Mouse (Mus musculus) gastrocnemius, adult 8-10 months (tissue): ENCODE results near the gene Nop10. TPM values are rescaled to one million over a fixed set of nuclear protein-coding genes. Genes with fewer than 3 reads are reported as not detected.
A peak's percentile ranks its signal among the peaks of the same experiment; 100 is the strongest.
"Not testable (repeated sequence)": the region's sequence is repeated elsewhere in the genome, so short reads cannot be mapped to it uniquely, and the experiment has no call there.

Source experiments
- DNase-seq, 2 experiments: peaks; one replicate each; pipeline ENCODE4 v3.0.0; 2022; ENCODE audit warnings: low spot score in 2 of 2
- total RNA-seq, 4 experiments: library from RNA; stranded (reverse); gene quantifications; 2 replicates each; pipeline ENCODE4 v1.2.4; 2022

The Nop10 gene
- total RNA-seq, 4 experiments from 2014 or later = 50.0 to 61.0 (median 55.2) TPM

DNA sequence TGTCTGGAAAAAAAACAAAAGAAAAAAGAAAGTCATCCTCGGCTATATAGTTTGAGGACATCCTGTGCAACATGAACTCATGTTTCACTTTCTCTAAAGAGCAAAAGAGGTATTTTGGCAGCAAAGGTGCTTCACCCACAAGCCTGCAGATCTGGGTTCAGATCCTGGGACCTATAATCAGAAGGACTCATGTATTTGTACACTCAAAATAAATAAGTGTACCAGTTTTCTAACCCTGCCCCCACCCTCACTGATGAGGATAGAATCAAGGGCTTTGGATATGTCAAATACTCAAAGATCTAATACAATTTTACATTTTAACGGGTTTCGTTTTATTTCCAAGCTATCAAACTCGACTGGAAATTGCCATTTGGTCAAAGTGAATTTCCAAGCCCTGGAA, 2.6 kb downstream of the Nop10 start:
- DNase-seq = no peak

DNA sequence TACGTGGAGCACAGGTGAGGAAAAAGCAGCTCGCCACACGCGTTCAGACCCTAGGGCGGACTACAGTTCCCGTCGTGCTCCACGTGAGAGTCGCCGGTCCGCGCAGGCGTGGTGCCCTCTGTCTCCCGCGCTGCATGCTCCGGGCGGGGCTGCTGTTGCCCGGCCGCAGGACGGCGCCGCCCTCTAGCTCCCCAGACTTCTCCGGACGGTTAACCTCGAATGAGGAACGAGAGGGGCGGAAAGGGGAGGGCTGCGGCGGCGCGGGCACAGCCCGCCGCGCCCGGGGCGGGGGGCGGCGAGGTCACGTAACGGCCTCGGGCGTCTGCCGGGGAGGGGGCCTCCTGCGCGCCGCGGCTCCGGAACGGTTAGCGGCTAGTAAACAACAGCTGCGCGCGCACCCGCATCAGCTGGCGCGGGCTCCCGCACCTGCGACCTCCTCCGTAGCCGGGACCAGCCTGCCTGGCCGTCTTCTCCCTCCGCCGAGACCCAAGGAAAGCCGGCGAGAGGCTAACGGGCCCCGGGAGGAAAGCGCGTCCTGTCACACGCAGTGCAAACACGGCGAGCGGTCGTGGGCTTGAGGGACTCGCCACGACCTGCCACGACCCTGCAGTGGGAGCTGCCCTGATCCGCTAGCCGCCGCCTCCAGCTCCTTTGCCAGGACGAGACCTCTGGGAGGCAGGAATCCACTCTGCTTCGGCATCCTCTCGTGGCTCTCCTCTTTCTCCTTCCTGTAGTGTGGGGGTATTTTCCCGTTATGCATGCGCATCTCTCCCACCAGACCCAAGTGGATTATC, 3.9 kb downstream of the Nop10 start, which contains the start of gene Slc12a6:
Slc12a6 (plus strand) TSS at position 378 of the 794 bp plus-strand sequence.
- peak; percentile 84 to 90 for DNase-seq

DNA sequence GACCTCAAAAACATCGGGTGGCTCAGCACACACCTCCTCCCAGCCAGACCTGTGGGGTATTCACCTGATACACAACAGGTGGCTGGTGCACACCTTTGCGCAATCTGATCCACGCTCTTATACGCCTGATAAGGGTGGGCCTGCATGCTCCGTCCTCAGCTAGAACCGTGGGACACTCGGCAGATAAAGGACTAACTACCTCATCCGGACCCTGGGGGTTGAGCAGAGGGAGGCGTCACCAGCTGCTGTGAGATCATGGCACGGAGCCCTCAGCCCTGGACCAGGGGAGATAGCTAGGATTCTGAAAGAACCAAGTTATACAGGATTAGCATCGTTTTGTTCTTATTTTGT, 4.5 kb downstream of the Nop10 start, which contains the start of gene Gm21985:
Gm21985 (plus strand) TSS at position 73 of the 351 bp plus-strand sequence.
- DNase-seq = peak; percentile 39 to 41

DNA sequence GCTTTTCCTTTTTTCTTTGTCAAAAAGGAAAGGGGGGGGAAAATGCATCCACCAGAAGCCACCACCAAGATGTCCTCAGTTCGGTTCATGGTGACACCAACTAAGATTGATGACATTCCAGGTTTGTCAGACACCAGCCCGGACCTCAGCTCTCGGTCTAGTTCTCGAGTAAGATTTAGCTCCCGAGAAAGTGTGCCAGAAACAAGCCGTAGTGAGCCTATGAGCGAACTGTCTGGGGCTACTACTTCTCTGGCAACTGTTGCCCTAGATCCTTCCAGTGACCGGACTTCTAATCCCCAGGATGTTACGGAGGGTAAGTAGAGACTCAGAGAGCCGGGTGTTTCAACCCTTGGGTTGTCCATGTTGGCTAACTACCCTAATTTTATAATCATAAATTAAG, 5.1 kb downstream of the Nop10 start:
- DNase-seq = peak in 1 of 2 experiments; percentile 39

DNA sequence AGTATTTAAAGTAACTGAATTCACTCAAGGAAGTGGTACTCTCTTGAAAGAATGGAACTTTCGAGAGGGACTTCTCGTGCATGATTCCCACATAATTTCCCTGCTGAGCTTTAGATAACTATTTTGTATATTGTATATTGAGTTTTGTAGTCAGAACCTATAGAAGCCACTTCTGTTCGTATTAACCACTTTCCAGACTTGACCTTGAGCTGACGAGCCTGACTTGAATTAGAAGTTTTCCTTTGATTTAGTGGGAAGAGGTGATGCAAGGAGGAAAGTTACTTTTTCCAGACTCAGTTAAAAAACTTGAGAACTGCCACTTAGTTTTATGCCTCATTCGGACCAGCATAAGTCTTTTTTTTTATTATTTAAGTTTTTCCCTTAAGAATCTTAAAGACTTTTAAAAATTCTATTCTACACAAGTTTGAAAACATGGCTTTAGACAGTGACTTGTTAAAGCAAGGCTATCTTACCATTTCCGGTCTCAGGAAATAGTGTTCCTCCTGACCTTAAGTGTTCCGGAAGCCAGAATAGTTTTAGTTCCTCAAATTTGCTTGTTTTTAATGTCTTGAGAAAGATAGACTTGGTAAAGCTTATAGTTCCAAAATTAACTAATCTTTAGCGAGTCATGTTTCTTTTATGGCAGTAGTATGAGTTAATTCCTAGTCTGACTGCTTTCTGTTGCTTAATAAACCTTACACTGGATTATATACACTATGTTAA, 6.0 kb downstream of the Nop10 start:
- no peak for DNase-seq

DNA sequence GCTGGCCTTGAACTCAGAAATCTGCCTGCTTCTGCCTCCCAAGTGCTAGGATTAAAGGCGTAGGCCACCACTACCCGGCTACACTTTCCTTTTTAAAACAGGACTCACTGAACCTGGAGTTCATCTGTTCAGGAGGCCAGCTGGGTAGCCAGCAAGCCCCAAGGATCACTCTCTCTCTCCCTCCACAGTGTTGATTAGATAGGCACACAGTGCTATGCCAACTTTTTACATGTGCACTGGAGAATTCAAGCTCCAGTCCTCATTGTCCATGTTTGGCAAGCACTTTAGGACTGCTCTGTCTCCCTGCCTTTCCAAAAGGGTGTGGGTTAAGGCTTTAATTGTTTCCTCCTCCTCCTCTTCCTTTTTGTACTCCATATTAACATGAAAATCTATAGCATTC, 8.3 kb downstream of the Nop10 start:
- no peak for DNase-seq

DNA sequence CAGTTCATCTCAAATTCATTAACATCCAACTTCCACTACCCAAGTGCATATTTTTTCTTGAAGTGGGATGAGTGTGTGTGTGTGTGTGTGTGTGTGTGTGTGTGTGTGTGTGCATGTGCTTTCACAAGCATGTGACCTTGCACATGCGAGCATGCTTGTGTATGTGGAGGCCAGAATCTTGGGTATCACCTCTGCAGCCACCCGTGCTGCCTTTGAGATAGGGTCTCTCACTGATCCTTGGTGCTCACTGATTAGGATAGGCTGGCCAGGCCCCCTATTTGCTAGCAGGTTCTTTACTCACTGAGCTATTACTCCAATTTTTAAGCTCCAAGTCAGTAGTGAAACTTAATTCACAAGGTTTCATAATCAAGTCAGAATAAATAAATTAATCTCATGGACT, 11.2 kb downstream of the Nop10 start:
- no peak for DNase-seq

DNA sequence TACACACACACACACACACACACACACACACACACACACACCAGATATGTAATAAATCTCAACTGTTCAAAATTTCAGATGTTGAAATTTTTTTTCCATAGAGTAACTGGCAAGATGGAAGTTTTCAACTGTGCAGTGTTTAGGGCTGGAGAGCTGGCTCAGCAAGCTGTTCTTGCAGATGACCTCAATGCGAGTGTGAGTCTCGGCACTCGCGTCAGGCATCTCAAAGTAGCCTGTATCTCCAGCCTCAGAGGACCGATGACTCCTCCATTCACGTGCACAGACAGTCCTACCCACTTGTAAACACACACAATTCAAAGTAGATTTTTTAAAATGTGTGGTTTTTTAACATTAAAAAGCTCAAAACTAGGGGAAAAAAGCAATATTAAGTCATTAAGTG, 11.7 kb downstream of the Nop10 start:
- no peak for DNase-seq

DNA sequence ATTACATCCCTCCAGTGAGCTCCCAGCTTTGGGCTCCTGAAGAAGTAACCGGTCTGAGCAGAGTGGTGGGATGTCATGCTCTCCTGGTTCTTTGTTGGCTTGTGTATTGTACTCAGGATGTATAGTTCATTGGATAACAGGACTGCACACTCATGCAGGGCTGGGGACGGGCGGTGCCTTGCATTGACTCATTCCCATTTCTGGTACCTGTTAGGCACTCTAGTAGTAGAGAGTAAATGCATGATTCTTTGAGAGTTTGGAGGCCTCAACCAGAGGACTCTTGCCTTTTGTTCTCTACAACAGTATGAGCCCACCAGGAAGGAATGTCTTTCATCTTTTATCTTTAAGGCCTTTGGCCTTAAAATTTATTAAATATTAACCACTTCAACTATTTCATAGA, 15.1 kb downstream of the Nop10 start:
- DNase-seq = no peak

DNA sequence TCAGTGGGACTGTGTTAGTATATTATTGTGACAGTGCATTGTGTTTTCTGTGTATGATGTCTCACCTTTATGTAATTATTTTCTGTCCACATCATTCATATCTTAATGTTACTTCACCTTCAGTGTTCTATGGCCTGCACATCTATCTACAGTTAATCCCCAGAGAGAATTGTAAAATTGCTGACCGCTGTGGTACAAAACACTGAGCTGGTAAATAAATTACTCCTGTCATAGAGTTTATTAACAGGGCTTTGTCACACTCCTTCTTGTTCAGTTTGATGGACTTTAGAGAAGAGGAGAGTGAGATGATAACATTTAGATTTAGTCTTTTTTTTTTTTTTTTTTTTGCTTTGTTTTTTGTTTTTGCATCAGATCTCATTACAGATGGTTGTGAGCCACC, 21.1 kb downstream of the Nop10 start:
- DNase-seq = no peak

DNA sequence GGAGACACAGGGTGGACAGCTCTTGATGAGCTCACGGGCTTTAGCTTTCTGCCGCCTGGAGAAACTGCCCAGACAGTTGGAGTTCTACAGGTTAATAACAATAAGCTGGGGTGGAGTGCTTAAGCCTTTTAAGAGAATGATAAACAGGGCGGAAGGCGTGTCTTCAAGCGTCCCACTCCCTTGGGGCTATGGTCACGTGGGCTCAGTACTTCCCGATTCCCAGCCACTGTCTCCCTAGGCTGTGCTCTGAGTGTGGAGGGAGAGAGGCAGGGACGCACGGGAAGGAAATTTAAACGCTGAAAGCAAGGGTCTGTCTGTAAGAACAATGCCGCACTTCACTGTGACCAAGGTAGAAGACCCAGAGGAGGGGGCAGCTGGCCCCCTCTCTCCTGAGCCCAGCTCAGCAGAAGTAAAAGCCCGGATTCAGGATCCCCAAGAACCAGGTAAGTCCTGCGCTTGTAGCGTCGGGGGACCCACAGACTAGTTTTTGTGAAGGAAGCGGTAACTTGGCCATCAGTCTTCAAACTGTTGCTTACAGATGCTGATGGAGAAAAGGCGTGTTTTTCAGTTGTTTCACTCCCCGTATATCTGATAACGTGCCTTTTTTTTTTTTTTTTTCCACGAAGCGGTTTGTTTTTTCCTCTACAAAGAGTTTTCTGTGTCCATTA, 22.8 kb downstream of the Nop10 start:
- DNase-seq = peak; percentile 32 to 47

DNA sequence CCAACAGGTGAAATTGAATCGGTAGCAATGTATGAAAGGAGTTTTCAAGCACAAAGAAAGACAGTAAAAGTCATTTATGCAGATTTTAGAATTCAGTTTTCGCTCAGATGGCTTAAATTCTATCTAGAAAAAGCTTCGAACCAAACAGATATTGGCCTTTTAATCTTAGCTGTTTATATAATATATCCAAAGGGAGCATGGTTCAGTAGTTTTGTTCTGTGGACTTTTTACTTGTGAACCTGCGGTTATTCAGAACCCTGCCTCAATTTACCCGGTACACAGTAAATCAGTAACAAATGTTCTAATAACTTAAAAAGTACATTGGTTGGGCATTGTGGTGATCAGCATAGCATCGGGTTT, 23.3 kb downstream of the Nop10 start:
- no peak for DNase-seq

DNA sequence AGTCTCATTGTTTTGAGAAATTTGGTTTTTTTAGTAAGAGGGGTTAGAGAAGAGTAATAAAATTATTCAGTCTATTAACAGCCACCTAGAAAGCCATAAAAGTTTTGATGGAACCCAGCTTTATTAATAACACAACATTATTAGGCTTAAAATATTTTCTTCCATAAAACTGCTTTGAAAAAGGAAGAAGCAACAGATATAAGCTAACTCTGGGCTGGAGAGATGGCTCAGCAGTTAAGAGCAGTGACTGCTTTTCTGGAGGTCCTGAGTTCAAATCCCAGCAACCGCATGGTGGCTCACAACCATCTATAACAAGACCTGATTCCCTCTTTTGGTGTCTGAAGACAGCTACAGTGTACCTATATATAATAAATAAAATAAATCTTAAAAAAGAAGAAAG, 24.3 kb downstream of the Nop10 start:
- not testable (repeated sequence) for DNase-seq

DNA sequence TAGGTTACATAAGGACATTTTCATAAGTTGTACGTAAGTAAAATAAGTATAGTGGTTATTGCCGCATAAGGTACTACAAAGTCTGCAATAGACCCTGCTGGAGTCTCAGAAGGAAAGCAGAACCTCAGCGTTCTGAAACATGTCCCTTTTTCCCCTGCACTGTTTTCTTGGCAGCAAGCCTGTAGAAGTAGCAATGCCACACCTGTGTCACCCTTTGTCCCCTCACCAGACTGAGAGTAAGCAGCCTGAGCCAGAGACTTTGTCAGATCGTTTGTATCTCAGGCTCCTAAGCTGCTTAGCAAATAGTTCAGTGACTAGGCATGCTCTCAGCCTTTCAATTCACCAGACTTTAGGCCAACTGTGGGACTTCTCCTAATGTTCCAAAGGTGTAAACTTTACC, 25.3 kb downstream of the Nop10 start:
- DNase-seq = no peak

DNA sequence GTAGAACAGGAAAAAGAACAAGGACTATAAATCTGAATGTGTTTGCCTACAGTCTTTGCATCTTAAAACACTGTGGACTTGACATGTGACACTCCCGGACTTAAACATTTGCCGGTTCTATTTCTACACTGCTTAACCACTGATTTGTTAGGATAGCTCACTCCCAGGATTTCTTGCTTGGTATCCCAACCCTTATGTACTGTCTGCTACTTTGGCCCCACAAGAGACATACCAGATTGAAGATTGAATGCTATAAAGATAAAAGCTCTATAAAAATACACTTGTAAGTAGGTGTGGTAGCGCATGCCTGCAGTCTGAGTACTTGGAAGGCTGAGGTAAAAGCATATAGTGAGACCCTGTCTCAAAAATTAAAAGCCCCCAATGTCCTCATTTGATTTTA, 27.8 kb downstream of the Nop10 start:
- no peak for DNase-seq

DNA sequence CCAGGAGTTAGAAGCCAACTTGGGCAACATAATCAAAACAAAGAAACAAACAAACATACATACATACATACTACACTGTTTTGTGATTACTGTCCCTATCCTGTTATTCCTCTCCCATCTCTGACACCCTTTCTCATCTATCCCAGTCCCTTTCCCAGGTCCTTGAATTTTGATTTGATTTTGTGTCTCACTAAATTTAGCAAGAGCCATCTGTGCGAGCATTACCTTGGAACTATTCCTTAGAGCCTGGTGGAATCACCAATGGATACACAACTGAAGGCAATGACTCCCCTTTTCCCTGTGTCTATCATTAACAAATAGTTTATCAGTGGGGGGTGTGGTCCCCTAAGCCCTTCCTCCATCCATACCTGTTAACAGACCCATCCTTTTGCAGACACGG, 31.1 kb downstream of the Nop10 start:
- DNase-seq = no peak

DNA sequence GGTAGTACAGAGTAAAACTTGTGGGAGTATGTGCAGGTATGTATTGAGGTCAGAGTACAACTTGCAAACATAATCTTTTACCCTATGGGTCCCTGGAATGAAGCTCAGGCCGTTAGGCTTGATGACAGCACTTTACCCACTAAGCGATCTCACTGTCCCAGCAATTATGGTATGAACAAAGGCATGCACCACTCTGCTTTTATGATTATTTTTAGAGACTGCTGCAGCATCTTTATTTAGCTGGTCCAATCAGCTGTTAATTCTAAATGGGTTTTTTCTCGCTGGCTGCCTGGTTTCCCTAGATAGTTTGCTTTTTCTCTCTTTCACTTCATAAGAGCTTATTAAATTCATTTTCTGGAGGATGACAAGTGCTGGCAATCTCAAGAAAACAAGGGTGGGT, 34.5 kb downstream of the Nop10 start:
- no peak for DNase-seq

DNA sequence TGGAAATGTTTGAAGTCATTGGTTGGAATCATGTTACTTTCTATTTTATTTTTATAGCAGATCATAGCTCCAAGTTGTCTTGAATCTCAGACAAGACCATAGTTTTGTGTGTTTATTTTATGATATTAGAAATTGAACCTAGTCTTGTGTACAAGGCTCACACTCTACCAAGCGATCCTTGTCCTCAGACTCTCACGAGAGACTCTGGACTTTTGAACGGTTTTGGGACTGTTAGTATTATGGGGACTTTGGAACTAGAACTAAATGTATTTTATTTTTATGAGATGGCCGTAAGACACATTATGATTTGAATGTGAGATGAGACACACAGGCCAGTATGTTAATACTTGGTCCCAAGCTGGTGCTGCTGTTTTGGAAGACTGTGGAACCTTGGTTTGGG, 36.5 kb downstream of the Nop10 start:
- no peak for DNase-seq

DNA sequence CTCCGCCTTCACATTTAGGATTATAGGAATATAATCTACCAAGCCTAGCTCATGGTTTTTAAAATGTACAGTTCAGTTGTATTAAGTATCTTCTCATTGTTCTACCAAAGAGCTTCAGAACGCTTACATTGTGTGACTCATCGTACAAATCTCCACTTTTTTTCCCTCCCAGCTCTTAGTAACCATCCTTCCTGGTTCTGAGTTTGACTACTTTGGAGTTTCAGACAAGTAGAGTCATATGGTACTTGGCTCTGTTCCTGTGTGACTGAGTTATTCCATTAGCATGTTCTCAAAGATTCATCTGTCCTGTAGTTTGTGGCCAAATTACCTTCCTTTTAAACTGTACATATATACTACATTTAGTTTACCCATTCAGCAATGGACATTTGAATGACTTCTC, 46.9 kb downstream of the Nop10 start:
- DNase-seq = no peak

DNA sequence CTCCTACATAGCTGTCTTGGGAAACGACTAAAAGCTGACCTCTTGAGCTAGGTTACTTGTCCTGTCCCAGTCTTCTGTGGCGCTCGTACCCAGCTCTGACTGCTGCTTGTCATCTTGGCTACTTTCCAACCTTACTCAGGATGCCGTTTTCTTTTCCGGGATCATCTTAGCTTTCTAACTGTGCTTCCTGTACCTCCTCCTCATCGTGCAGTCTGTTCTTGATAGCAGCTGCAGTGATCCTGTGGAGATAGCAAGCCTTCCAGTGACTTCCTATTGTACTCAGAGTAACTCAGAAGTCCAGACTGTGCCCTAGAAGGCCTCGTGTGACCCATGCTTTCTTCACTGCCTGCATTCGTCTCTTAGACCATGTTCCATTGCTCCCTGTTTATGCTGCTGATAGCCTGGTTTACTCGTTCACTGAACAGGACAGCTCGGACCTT, 47.5 kb downstream of the Nop10 start:
- DNase-seq = no peak
